Mouse (Mus musculus): Measurements from ENCODE around the gene Smarca4.

The Smarca4 gene

GRCm38 (mm10) chr9:21723377-21724146 lies 107.6 kb downstream of the Smarca4 start, which contains the start of gene Ldlr:
Gene Ldlr, plus strand, starts transcription at chr9:21723483.
- DNase-seq (ENCODE audit: low spot score): peak; percentile 97

- peak; percentile 99 for DNase-seq (ENCODE audit: low spot score)
Observed at GRCm38 (mm10) chr9:21724147-21724536, 108.2 kb downstream of the Smarca4 start.

GRCm38 (mm10) chr9:21725224-21726121 lies 109.5 kb downstream of the Smarca4 start:
- DNase-seq (ENCODE audit: low spot score): no peak

- no peak for DNase-seq (ENCODE audit: low spot score)
Observed at GRCm38 (mm10) chr9:21726218-21726975, 110.4 kb downstream of the Smarca4 start.

- no peak for DNase-seq (ENCODE audit: low spot score)
Observed at GRCm38 (mm10) chr9:21728261-21728832, 112.4 kb downstream of the Smarca4 start.

- DNase-seq (ENCODE audit: low spot score): no peak
Observed at GRCm38 (mm10) chr9:21729264-21729663, 113.3 kb downstream of the Smarca4 start.

- DNase-seq (ENCODE audit: low spot score): no peak
Observed at GRCm38 (mm10) chr9:21732288-21732687, 116.3 kb downstream of the Smarca4 start.

- no peak for DNase-seq (ENCODE audit: low spot score)
Observed at GRCm38 (mm10) chr9:21733446-21733845, 117.5 kb downstream of the Smarca4 start.

- DNase-seq (ENCODE audit: low spot score): no peak
Observed at GRCm38 (mm10) chr9:21733989-21734388, 118.0 kb downstream of the Smarca4 start.

- DNase-seq (ENCODE audit: low spot score): no peak
Observed at GRCm38 (mm10) chr9:21735126-21735525, 119.2 kb downstream of the Smarca4 start.

GRCm38 (mm10) chr9:21736580-21736979 lies 120.6 kb downstream of the Smarca4 start:
- DNase-seq (ENCODE audit: low spot score): no peak

GRCm38 (mm10) chr9:21737188-21737587 lies 121.2 kb downstream of the Smarca4 start:
- DNase-seq (ENCODE audit: low spot score): no peak

GRCm38 (mm10) chr9:21738776-21739175 lies 122.8 kb downstream of the Smarca4 start:
- DNase-seq (ENCODE audit: low spot score): no peak

- no peak for DNase-seq (ENCODE audit: low spot score)
Observed at GRCm38 (mm10) chr9:21740427-21740826, 124.5 kb downstream of the Smarca4 start.

GRCm38 (mm10) chr9:21741514-21741913 lies 125.5 kb downstream of the Smarca4 start:
- DNase-seq (ENCODE audit: low spot score): no peak

- DNase-seq (ENCODE audit: low spot score): no peak
Observed at GRCm38 (mm10) chr9:21747238-21747774, 131.3 kb downstream of the Smarca4 start.

- no peak for DNase-seq (ENCODE audit: low spot score)
Observed at GRCm38 (mm10) chr9:21748033-21748432, 132.1 kb downstream of the Smarca4 start.

GRCm38 (mm10) chr9:21748491-21748890 lies 132.5 kb downstream of the Smarca4 start:
- no peak for DNase-seq (ENCODE audit: low spot score)

- DNase-seq (ENCODE audit: low spot score): no peak
Observed at GRCm38 (mm10) chr9:21749382-21750118, 133.6 kb downstream of the Smarca4 start.

- DNase-seq (ENCODE audit: low spot score): no peak
Observed at GRCm38 (mm10) chr9:21750370-21750769, 134.4 kb downstream of the Smarca4 start.

GRCm38 (mm10) chr9:21751347-21751746 lies 135.4 kb downstream of the Smarca4 start:
- no peak for DNase-seq (ENCODE audit: low spot score)

Data from embryo, embryonic 10.5 days (tissue).